In the genomic region with DNA sequence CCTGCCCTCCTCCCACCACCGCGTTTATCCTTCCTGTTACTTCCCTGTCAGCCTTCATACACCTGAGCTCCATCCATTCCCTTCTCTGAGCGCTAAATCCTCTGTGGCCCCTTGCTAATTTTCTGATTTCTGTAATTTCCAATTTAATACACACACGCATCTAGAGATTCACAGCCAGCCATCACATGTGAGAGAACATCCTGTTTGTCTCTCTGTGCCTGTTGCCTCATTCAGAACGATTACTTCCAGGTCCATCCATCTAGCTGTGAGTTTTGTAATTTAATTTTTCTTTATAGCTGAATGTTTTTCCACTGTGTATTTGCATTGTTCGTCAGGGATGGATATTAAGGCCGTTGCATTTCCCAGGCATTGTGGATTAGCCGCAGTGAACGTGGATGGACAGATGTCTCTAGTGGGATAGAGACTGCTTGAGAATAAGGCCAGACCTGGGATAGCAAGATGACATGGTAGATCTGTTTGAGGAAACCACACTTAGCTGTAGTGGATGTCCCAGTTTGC, we compare ENCODE assay signal across 25 mouse cellular contexts.
"Had no signal": no experiment of that assay in that cellular context is flagged by ENCODE, and none has a peak within 500 bp of the region (broad histone marks: within the 10 kb centered on the region; RNA-seq: fewer than 3 reads in every experiment).

No protein-coding gene starts in this region.

- H3K4me3 ChIP-seq: gastrocnemius, adult 2 months; heart, adult 2 months; heart, embryonic 12.5 days; hindbrain, embryonic 10.5 days; hindbrain, embryonic 12.5 days; hindbrain, embryonic 15.5 days; kidney, embryonic 15.5 days; limb, embryonic 13.5 days; limb, embryonic 15.5 days; liver, embryonic 12.5 days had no signal

- ATAC-seq: hindbrain, postnatal 0 days; intestine, embryonic 16.5 days; liver, embryonic 12.5 days had no signal

- H3K27ac ChIP-seq: heart, adult 2 months; hindbrain, embryonic 10.5 days; hindbrain, embryonic 12.5 days; hindbrain, embryonic 15.5 days; hindbrain, postnatal 0 days; kidney, embryonic 15.5 days; kidney, postnatal 0 days; limb, embryonic 13.5 days; limb, embryonic 15.5 days; liver, embryonic 12.5 days had no signal

- H3K36me3 ChIP-seq: hindbrain, embryonic 12.5 days; hindbrain, embryonic 15.5 days; kidney, embryonic 15.5 days; limb, embryonic 15.5 days had no signal

- H3K9me3 ChIP-seq: heart, embryonic 12.5 days; hindbrain, embryonic 10.5 days; hindbrain, embryonic 12.5 days; hindbrain, embryonic 15.5 days; kidney, embryonic 15.5 days; limb, embryonic 13.5 days; limb, embryonic 15.5 days; liver, embryonic 12.5 days had no signal

- DNase-seq: gastrocnemius, adult 2 months; gastrocnemius, postnatal 10 days; gastrocnemius, postnatal 25 days; heart, adult 2 months; heart, postnatal 10 days; heart, postnatal 4 days; kidney, adult 11 months; kidney, adult 2 months; kidney, adult 9 months; kidney, postnatal 14 days; kidney, postnatal 36 days; layer of hippocampus, adult 9-11 months; layer of hippocampus, postnatal 36 days; left cerebral cortex, postnatal 4 days had no signal

- H3K4me2 ChIP-seq: heart, embryonic 12.5 days; hindbrain, embryonic 12.5 days; hindbrain, embryonic 15.5 days; kidney, embryonic 15.5 days; limb, embryonic 13.5 days; limb, embryonic 15.5 days; liver, embryonic 12.5 days had no signal

- H3K9ac ChIP-seq: heart, embryonic 12.5 days; hindbrain, embryonic 12.5 days; hindbrain, embryonic 15.5 days; kidney, embryonic 15.5 days; limb, embryonic 13.5 days; limb, embryonic 15.5 days; liver, embryonic 12.5 days had no signal

- H3K27me3 ChIP-seq: heart, embryonic 12.5 days; kidney, embryonic 15.5 days; limb, embryonic 13.5 days; limb, embryonic 15.5 days had no signal
